Mouse (Mus musculus) liver, embryonic 14.5 days (tissue): ENCODE data around the gene 5031439G07Rik. TPM values are rescaled to one million over a fixed set of nuclear protein-coding genes. Genes with fewer than 3 reads are reported as not detected.

Experiments used
- ATAC-seq: fragments of 200-750 bp; cut with Nextera tagmentation; 2 replicates; pipeline ENCODE4 v1.8.0; 2017; ENCODE audit warnings: moderate number of reproducible peaks, mild to moderate bottlenecking, moderate library complexity; ENCODE audit not compliant: insufficient read depth
- DNase-seq, 3 experiments: peaks; one replicate each; pipeline ENCODE4 v3.0.0-alpha.2; 2012 to 2013; ENCODE audit warnings: low read depth in 3 of 3, low spot score in 3 of 3
- H3K27ac ChIP-seq: fragments of 300-500 bp; sonication (generic); 2 replicates; pipeline ENCODE4 v1.5.1; 2014; ENCODE audit warnings: moderate library complexity, mild to moderate bottlenecking, control low read depth, inconsistent platforms
- H3K27me3 ChIP-seq: fragments of 300-500 bp; sonication (generic); 2 replicates; pipeline ENCODE4 v1.6.1; 2014; ENCODE audit warnings: mild to moderate bottlenecking, low read length, moderate library complexity; ENCODE audit not compliant: control insufficient read depth, insufficient read depth
- H3K36me3 ChIP-seq: fragments of 300-500 bp; sonication (generic); replicated peaks from 2 replicates; pipeline ENCODE4 v1.6.1; 2014; ENCODE audit warnings: low read depth; ENCODE audit not compliant: control insufficient read depth, insufficient read depth
- H3K4me1 ChIP-seq, 2 experiments: fragments of 200-500 bp in 1 of 2; fragments of 300-500 bp in 1 of 2; sonication (generic) in 1 of 2; replicated peaks; 2 replicates each; pipeline ENCODE4 v1.6.1; 2012 to 2014; ENCODE audit warnings: antibody characterized with exemption in 1 of 2, inconsistent platforms in 1 of 2, low read length in 1 of 2; ENCODE audit not compliant: control insufficient read depth in 2 of 2, insufficient read depth in 2 of 2
- H3K4me2 ChIP-seq: fragments of 300-500 bp; sonication (generic); 2 replicates; pipeline ENCODE4 v1.6.1; 2014; ENCODE audit warnings: low read depth, mild to moderate bottlenecking, control low read depth, moderate library complexity
- H3K4me3 ChIP-seq, 2 experiments: fragments of 200-500 bp in 1 of 2; fragments of 300-500 bp in 1 of 2; sonication (generic) in 1 of 2; 2 replicates each; pipeline ENCODE4 v1.5.1; 2012 to 2014; ENCODE audit warnings: low read depth in 2 of 2, low read length in 2 of 2, mild to moderate bottlenecking in 2 of 2, control low read depth in 1 of 2, inconsistent platforms in 1 of 2, moderate library complexity in 1 of 2; ENCODE audit not compliant: insufficient read depth in 1 of 2
- H3K9ac ChIP-seq: fragments of 300-500 bp; sonication (generic); replicated peaks from 2 replicates; pipeline ENCODE4 v1.6.1; 2014; ENCODE audit warnings: mild to moderate bottlenecking, control low read depth, moderate library complexity
- H3K9me3 ChIP-seq: fragments of 300-500 bp; sonication (generic); 2 replicates; pipeline ENCODE4 v1.6.1; 2016; ENCODE audit warnings: low read length, mixed read lengths; ENCODE audit not compliant: control insufficient read depth
- CTCF ChIP-seq: IDR thresholded peaks from 2 replicates; pipeline ENCODE4 v1.5.1; 2016; ENCODE audit warnings: antibody characterized with exemption, low read depth, control low read depth
- EP300 ChIP-seq: IDR thresholded peaks from 2 replicates; pipeline ENCODE4 v1.6.1; 2016; ENCODE audit warnings: antibody characterized with exemption, low read depth
- whole genome bisulfite sequencing: fragments of 180-500 bp; shearing (Covaris S2); extraction: QIAGEN DNeasy Blood & Tissue Kit; methylation state at CpG from one replicate; pipeline ENCODE4 v1.1.7; 2014; ENCODE audit not compliant: insufficient replicate concordance; 5-methylcytosine and 5-hydroxymethylcytosine counted together
- polyA plus RNA-seq, 2 experiments: library from polyadenylated mRNA; depleted of rRNA in 1 of 2; stranded (reverse) in 1 of 2; unstranded in 1 of 2; fragments of >200 nt; fragmentation: Nextera tagmentation in 1 of 2; extraction: Ambion mirVana in 1 of 2; gene quantifications; 2 replicates each; pipeline versions ENCODE4 v1.2.1 to v1.2.3; 2012 to 2014

5031439G07Rik gene
- polyA plus RNA-seq, 2 experiments: 1.4 to 1.8 TPM

DNA sequence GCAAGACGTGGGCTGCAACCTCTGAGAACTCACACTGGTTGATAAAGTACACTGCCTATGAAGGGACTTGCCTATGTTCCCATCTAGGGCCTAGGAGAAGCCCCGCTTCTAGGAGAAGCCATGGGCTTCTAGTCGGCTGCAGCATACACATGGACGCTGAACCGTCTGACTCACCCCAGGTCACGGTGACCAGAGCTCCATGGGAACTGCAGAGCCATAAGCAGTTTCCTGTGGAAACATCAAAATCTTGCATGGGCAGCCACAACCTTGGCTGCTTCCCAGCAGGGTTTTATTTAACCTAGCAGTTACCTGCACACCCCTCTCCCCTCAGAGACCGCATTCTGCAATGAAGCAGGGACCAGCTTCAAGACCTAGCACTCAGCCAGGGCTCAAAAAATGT, 4.6 kb downstream of the 5031439G07Rik start:
- Histone ChIP-seq H3K4me2 (no peak overlapping the region), H3K9ac (no peak overlapping the region), H3K4me1 (peaks cover 0 to 5% of the 10 kb centered on the region in 2 experiments; a peak in 1 of 4 replicates), H3K9me3 (no peaks in the 10 kb centered on the region), H3K4me3 (no peak overlapping the region), H3K27me3 (peaks cover 10% of the 10 kb centered on the region), H3K36me3 (no peaks in the 10 kb centered on the region), H3K27ac (no peak overlapping the region)
- no peak for ATAC-seq
- TF ChIP-seq EP300: no peak
- DNase-seq: no peak
- WGBS: 66% methylated on average over 7 of the region's 7 CpGs

DNA sequence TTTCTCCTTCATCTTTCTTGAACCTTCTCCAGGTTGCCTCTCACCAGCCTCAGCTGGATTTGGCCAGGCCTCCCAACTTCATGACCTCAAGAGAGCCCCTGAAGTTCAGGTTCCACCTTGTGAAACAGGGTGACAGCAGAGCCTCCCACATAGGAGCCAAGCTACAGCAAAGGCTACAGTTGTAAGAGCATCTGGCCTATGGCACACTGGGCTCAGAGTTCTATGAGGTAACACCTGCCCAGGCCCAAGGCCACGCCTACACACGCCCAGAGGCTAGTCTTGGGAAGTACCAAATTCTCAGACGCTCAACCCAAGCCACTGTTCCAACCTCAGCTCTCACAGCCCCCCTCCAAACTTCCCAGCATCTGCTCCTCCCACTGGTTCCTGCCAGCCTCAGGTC, 5.5 kb downstream of the 5031439G07Rik start:
- no peak for ATAC-seq

DNA sequence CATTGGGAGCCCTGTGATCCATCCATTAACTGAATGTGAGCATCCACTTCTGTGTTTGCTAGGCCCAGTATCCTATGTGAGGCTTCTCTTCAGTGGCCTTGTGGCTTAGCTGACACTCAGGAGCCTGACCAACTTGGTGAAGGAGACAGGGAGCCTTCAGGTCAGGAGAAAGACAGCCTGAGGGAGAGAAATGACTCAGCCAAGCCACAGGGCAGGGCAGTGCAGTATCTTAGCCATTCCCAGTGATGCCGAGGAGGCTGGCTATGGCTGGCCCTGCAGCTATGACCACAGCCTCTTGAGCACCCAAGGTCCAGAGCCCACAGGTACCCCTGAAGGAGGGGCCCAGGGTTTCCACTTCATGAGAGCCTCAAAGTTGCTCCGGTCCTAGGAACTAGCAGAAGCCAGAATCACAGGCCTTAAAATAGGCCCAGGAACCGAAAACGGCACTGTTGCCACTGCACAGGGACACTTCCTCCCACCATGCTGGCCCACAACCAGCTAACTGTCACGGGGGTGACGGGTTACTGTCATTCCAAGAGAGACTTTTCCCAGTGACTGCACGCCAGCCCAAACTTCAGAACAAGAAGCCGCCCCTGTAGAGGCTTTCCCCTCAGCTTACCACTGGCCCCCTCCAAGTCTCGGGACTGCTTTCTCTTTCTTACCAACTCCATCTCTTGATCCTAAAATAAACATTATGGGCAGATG, 6.6 kb downstream of the 5031439G07Rik start:
- TF ChIP-seq CTCF (no peak), EP300 (no peak)
- no peak overlapping the region for H3K4me3 ChIP-seq
- no peaks in the 10 kb centered on the region for H3K9me3 ChIP-seq
- H3K27me3 ChIP-seq: peaks cover 1% of the 10 kb centered on the region; the same call in 1 of the 2 replicates
- no peak for DNase-seq
- H3K4me2 ChIP-seq: no peak overlapping the region
- 53% methylated on average over 9 of the region's 9 CpGs for WGBS
- H3K27ac ChIP-seq: no peak overlapping the region
- ATAC-seq: no peak
- H3K9ac ChIP-seq: no peak overlapping the region
- no peaks in the 10 kb centered on the region for H3K36me3 ChIP-seq
- H3K4me1 ChIP-seq: no peaks in the 10 kb centered on the region

More for the DNA sequence above, 5.5 kb downstream of the 5031439G07Rik start:
- H3K27ac ChIP-seq: no peak overlapping the region
- no peak overlapping the region for H3K4me2 ChIP-seq
- peaks cover 10% of the 10 kb centered on the region for H3K27me3 ChIP-seq
- no peaks in the 10 kb centered on the region for H3K36me3 ChIP-seq
- 39% methylated on average over 3 of the region's 3 CpGs for WGBS
- H3K9me3 ChIP-seq: no peaks in the 10 kb centered on the region
- H3K4me3 ChIP-seq: no peak overlapping the region
- H3K9ac ChIP-seq: no peak overlapping the region
- DNase-seq: no peak
- TF ChIP-seq CTCF (no peak), EP300 (no peak)
- 0 out of 4 replicates have a peak, but pooled peaks cover 0 to 2% of the 10 kb centered on the region in 2 experiments for H3K4me1 ChIP-seq

DNA sequence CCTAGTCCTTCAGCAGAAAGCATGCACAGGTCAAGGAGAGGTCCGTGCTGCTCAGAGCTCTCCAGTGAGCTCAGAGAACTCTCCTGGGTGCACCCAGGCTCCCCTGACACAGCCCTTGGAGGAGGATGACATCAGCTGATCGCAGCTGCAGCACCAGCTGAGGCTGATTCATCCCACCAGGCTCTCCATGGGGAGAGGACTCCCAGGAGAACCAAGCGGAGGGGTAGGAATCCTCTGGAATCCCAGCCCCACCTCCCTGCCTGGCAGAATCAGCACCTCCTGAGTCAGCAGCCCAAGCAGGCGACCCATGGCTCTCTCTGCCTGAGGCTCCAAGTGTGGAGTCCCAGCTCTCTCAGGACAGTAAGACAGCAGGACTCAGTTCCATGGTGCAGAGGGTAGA, 12.6 kb downstream of the 5031439G07Rik start:
- Histone ChIP-seq H3K36me3 (no peaks in the 10 kb centered on the region), H3K27me3 (no peaks in the 10 kb centered on the region), H3K4me3 (no peak overlapping the region), H3K27ac (no peak overlapping the region), H3K9ac (no peak overlapping the region), H3K4me2 (no peak overlapping the region), H3K9me3 (no peaks in the 10 kb centered on the region), H3K4me1 (peaks cover 0 to 4% of the 10 kb centered on the region in 2 experiments; a peak in 1 of 4 replicates)
- ATAC-seq (no peak), DNase-seq (no peak)
- 42% methylated on average over 4 of the region's 4 CpGs for WGBS
- TF ChIP-seq CTCF (no peak), EP300 (no peak)

DNA sequence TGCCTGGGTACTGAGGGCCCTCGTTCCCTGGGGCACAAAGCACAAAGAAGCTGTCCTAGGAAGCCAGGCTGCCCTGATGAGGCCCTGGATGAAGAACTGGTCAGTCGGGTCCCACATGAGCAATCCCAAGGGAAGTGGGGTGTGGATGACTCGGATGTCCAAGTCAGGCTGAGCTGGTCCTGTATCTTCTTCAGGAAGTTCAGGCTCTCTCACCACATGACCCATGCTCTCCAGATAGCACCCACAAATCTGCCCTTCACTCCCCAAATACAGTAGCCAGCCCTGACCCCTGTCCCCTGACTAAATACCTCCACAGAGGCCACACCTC, 14.8 kb downstream of the 5031439G07Rik start:
- H3K4me1 ChIP-seq: peaks cover 0 to 4% of the 10 kb centered on the region in 2 experiments; a peak in 1 of 4 replicates
- no peak overlapping the region for H3K9ac ChIP-seq
- H3K4me2 ChIP-seq: no peak overlapping the region
- no peaks in the 10 kb centered on the region for H3K27me3 ChIP-seq
- no peak overlapping the region for H3K27ac ChIP-seq
- TF ChIP-seq EP300: no peak
- no peak for TF ChIP-seq CTCF
- no peaks in the 10 kb centered on the region for H3K36me3 ChIP-seq
- H3K9me3 ChIP-seq: no peaks in the 10 kb centered on the region
- DNase-seq: no peak
- H3K4me3 ChIP-seq: no peak overlapping the region
- 44% methylated on average over 3 of the region's 3 CpGs for WGBS
- no peak for ATAC-seq
